Mouse (Mus musculus) effector memory CD4-positive, alpha-beta T cell, adult 5 months (primary cell): ENCODE measurements around the gene Olfr465-ps1. TPM values are rescaled to one million over a fixed set of nuclear protein-coding genes. Genes with fewer than 3 reads are reported as not detected.

Experiments used
- polyA plus RNA-seq: library from polyadenylated mRNA; unstranded; fragments of 100-300 nt; shearing (Covaris generic); gene quantifications from one replicate; pipeline ENCODE4 v1.2.1, GENCODE M21; 2017

Gene Olfr465-ps1
- polyA plus RNA-seq = not detected

GRCm38 (mm10) chr13:65137789-65138188, at the start of gene Olfr465-ps1:
Gene Olfr465-ps1 (plus strand): TSS chr13:65138089.

GRCm38 (mm10) chr13:65112459-65113110, 25.3 kb upstream of the Olfr465-ps1 start, which contains the start of gene Mfsd14b:
Gene Mfsd14b (minus strand): TSS chr13:65112975.

DNA sequence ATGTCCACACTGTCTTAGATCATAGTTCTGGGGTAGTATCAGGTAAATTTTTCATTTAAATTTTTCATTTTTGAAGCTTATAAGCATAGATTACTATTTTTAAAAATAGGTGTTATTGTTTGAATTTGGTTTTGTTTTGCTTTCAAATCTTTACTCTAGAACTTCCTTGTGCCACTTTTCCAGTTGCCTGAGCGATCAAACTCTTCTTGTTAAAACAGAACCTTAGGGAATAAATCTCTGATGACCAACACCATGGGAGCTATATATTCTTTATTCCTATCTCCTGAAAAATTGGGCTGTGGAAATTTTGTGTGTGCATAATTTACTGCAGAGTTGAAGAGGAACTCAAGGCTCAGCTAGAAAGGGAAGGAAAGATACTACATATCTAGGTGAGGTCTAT, 12.1 kb downstream of the Olfr465-ps1 start, which contains the start of gene Olfr466:
Gene Olfr466, plus strand, starts transcription at position 301 of the 400 bp plus-strand sequence.

Other genes starting within 250 kb of the Olfr465-ps1 start
- not detected for gene Cntnap3, start 234.1 kb upstream of the Olfr465-ps1 start, polyA plus RNA-seq
- 0.19 TPM for gene Spata31, start 220.7 kb upstream of the Olfr465-ps1 start, polyA plus RNA-seq
- gene Spata31d1c, start 105.0 kb upstream of the Olfr465-ps1 start, polyA plus RNA-seq = not detected
- gene Prss47, start 85.3 kb upstream of the Olfr465-ps1 start, polyA plus RNA-seq = not detected
- 71.3 TPM for gene Mfsd14b, start 25.1 kb upstream of the Olfr465-ps1 start, polyA plus RNA-seq
- gene Olfr466, start 12.2 kb downstream of the Olfr465-ps1 start, polyA plus RNA-seq = 0.35 TPM
- not detected for gene Nlrp4f, start 67.9 kb downstream of the Olfr465-ps1 start, polyA plus RNA-seq
- not detected for gene Gm10775, start 121.5 kb downstream of the Olfr465-ps1 start, polyA plus RNA-seq
- 13.0 TPM for gene Zfp369, start 140.7 kb downstream of the Olfr465-ps1 start, polyA plus RNA-seq